Mouse (Mus musculus) ES-Bruce4 (cell line): ENCODE data around the gene Polr2i.

Source experiments
- CTCF ChIP-seq: IDR thresholded peaks from one replicate; pipeline ENCODE4 v1.8.1; 2011; ENCODE audit warnings: low read depth, low read length
- POLR2A ChIP-seq: IDR thresholded peaks from one replicate; pipeline ENCODE4 v1.8.1; 2011; ENCODE audit warnings: low read length; ENCODE audit not compliant: insufficient read depth

GRCm38 (mm10) chr7:30280670-30281138 is 49.0 kb downstream of the Polr2i start:
- TF ChIP-seq POLR2A (no peak), CTCF (no peak)
